Mouse (Mus musculus): ENCODE measurements around the gene E030030I06Rik. TPM values are rescaled to one million over a fixed set of nuclear protein-coding genes. Genes with fewer than 3 reads are reported as not detected.
A peak's percentile ranks its signal among the peaks of the same experiment; 100 is the strongest.
"Not testable (repeated sequence)": the region's sequence is repeated elsewhere in the genome, so short reads cannot be mapped to it uniquely, and the experiment has no call there.

Gene E030030I06Rik
- total RNA-seq (2021), result 1 to 10 TPM in 1 of 2 experiments, not detected in 1; 1.5 TPM
- long read RNA-seq, result 0 reads

GRCm38 (mm10) chr10:22149073-22149690 lies at the start of gene E030030I06Rik:
TSS of gene E030030I06Rik (minus strand) at chr10:22149270.
- no peak for DNase-seq (ENCODE audit: low spot score in 2 of 2)

- not testable (repeated sequence) for DNase-seq (ENCODE audit: low spot score in 2 of 2)
These were observed 42.0 kb upstream of the E030030I06Rik start for GRCm38 (mm10) chr10:22191035-22191434.

DNA sequence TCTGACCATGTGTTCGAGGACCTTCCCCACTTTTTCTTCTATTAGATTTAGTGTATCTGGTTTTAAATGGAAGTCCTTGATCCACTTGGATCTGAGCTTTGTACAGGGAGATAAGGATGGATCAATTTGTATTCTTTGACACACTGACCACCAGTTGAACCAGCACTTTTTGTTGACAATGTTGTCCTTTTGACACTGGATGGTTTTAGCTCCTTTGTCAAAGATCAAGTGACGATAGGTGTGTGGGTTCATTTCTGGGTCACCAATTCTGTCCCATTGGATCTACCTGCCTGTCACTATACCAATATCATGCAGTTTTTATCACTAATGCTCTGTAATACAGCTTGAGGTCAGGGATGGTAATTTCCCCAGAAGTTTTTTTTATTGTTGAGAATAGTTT lies 27.4 kb upstream of the E030030I06Rik start:
- DNase-seq (ENCODE audit: low spot score in 2 of 2), result not testable (repeated sequence)

DNA sequence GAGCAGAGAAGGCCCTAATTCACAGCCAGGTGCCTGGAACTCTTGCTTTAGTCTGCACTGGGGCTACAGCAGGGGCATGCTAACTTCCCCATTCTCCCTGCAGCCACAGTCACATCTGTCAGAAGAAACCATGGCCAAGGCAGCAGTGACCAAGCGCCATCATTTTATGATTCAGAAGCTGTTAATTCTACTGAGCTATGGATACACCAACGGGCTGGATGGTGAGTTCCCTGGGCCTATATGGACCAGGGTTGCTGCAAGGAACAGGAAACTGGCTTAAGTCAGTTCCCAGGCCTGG lies 25.1 kb upstream of the E030030I06Rik start:
- not testable (repeated sequence) for DNase-seq (ENCODE audit: low spot score in 2 of 2)

GRCm38 (mm10) chr10:22173335-22174189 lies 24.5 kb upstream of the E030030I06Rik start:
- DNase-seq (ENCODE audit: low spot score in 2 of 2), result not testable (repeated sequence)

GRCm38 (mm10) chr10:22172431-22173334 lies 23.6 kb upstream of the E030030I06Rik start:
- DNase-seq (ENCODE audit: low spot score in 2 of 2), result not testable (repeated sequence)

- DNase-seq (ENCODE audit: low spot score in 2 of 2), result not testable (repeated sequence)
These were observed 20.0 kb upstream of the E030030I06Rik start for GRCm38 (mm10) chr10:22169116-22169515.

- DNase-seq (ENCODE audit: low spot score in 2 of 2), result not testable (repeated sequence)
These were observed 18.0 kb upstream of the E030030I06Rik start for GRCm38 (mm10) chr10:22167061-22167460.

- not testable (repeated sequence) for DNase-seq (ENCODE audit: low spot score in 2 of 2)
These were observed 17.0 kb upstream of the E030030I06Rik start for GRCm38 (mm10) chr10:22166025-22166424.

DNA sequence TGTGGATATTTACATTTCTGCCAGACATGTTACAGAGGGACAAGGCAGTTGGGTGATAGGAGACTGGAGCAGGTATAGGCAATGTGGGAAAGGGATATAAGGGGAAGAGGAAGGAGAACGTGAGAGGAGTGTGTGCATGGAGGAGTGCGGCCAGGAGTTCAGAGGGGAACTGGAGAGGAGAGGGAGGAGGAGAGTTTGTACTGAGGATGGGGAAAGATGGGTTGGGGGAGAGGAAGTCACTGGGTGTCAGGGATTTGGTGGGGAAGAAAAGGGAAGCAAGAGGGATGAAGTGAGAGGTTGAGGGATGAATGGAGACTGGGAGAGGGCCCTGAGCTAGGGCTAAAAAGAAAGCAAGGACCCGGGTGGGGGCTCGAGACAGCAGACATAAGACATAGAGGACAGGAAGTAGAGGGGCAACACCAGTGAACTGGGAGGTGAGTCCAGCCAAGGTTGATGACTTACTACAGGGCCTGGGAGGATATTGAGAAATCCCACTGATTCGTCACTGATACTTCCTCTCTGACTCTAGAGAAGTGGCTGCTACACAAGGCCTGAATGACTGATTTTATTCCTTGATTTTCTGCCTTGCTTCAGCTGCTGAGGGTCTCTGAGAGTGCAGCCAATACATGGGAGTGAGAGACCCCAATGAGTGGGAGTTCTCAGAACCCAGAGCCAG lies 16.4 kb upstream of the E030030I06Rik start:
- DNase-seq (ENCODE audit: low spot score in 2 of 2), result not testable (repeated sequence)

DNA sequence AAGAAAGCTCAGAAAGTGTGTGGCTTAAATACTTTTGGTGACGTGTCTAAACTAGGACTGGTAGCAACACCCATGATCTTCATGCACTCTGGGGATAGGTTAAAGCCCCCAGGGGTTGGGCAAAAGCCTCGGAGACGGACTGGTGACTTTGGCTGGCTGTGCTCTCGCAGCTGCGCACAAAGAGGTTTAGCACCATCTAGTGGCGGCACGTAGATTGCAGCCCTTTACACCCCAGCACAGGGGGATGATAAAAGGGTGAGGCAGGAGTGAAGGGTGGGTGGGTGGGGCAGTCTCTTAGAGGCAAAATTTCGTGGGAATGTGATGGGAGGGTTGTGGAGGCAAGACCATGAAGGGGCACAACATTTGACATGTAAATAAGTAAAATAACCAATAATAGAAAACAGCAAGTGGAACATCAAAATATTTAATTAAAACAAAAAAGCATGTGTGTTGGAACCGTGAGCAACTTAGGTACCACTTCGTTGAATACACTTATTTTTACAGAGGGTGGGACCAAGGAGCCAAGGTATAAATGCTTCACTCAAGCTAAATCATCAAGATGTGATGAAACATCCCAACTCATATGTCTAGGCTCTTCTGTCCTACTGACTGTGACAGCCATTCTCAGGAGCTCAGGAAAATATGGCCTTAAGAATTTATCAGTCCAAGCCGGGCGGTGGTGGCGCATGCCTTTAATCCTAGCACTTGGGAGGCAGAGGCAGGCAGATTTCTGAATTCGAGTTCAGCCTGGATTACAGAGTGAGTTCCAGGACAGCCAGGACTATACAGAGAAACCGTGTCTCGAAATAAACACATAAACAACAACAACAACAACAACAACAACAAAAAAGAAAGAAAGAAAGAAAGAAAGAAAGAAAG lies 14.9 kb upstream of the E030030I06Rik start:
- peak; percentile 45 to 82 for DNase-seq (ENCODE audit: low spot score in 2 of 2)

DNA sequence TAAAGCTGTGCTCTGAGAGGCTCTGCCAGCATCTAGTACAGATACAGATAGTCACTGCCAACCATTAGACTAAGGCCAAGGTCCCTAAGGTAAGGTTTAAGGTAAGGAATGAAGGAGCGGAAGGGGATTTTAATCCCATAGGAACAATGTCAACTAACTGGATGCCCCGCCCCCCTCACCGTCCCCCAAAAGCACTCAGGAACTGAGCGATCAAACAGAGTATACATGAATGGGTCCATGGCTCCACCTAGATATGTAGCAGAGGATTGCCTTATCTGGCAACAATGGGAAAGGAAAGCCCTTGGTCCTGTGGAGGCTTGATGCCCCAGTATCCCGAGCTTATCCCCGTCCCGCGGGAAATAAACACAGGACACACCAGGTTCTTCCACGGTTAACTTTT lies 14.2 kb upstream of the E030030I06Rik start:
- DNase-seq (ENCODE audit: low spot score in 2 of 2), result not testable (repeated sequence)

DNA sequence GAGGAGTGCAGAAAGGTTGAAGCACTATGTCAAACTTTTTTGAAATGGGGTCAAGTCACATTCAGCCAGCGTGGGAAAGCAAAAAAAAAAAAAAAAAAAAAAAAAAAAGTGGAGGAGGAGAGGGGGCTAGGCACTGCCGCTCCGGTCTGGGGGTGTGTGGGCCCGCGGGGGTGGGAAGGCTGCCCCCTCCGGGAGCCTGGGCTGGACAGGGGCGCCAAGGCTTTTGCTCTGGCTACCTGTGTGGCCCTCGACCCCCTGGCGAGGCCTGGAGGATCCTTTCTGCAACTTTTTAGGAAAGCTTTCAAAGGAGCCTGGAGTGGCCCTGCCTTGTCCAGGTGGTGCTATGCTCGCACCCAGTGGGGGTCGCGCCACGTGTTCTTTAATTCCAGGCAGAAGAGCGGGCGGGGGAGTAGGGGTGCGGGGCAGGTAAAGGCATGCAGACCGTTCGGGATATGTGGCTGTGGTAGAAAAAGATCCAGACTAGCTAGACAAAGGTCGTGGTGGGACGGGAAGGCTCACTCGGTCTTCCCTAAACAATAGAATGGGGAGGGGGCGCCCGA lies 10.6 kb upstream of the E030030I06Rik start:
- DNase-seq (ENCODE audit: low spot score in 2 of 2), result no peak

DNA sequence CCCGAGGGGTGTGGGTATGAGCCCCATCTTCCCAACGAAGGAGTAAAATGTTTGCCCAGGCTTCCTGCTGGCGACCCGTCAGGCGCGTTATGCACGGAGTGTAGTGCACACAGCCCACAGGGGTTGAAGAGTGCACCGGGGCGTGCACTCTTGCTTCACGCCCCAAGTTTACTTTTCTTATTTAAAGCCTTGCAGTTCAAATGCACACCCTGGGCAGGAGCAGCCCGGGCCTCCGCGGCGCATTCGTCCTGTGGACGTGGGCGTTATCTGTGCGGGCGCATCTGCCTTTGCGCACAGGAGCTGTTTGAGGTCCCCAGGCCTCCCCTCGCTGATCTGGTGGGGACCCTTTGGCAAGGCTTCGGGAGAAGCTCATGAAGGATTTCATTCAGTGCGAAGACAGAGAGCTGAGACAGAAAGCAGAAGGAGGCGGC lies 10.1 kb upstream of the E030030I06Rik start:
- no peak for DNase-seq (ENCODE audit: low spot score in 2 of 2)

- not testable (repeated sequence) for DNase-seq (ENCODE audit: low spot score in 2 of 2)
These were observed 9.4 kb upstream of the E030030I06Rik start, which contains the start of the genes Raet1e and H60b for GRCm38 (mm10) chr10:22158310-22158999. TSS of gene Raet1e (plus strand) at chr10:22158569. TSS of gene H60b (plus strand) at chr10:22158586.

DNA sequence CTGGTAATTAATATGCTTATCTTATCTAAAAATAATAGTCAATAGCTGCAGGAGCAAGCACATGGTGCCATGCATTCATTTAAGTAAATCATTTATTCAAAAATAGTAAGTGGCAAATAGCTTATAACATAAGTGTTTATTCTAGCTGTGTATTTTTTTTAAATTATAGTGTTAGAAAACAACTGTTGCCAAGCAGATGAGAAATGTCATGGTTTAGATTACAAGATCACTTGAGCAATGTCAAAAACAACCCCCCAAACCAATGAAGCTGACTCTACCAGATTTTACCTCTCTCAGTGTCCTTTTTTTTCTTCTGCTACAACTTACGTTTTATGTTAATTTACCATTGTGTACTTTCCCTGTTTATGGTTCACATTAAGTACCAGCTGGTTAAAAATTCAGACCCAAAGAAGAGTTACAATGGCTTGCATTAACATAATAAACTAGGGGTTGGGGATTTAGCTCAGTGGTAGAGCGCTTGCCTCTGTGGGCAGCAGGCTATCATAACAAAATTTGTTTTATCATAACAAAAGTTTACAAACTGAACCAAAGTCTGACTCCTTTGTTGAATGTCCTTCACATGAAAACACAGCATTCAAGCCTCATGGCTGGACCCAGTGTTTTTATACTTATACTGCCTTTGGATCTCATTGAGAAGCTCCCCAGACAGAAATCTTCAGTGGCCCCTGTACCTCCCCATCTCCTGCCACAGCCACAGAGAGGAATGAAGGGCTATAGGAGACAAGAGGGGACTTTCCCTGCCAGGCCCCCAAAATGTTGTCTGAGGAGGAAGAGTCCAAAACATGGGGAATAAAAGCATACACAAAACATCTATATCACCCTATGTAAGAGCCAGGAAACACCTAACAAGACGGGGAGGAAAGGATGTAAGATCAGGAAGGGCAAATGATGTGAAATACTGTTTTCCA lies 6.1 kb upstream of the E030030I06Rik start:
- no peak for DNase-seq (ENCODE audit: low spot score in 2 of 2)

GRCm38 (mm10) chr10:22154127-22154526 lies 5.1 kb upstream of the E030030I06Rik start:
- DNase-seq (ENCODE audit: low spot score in 2 of 2), result not testable (repeated sequence)

Data from layer of hippocampus, adult 18-20 months (tissue).